Mouse (Mus musculus): ENCODE results near the gene Ksr1.
A peak's percentile ranks its signal among the peaks of the same experiment; 100 is the strongest.

Gene Ksr1

DNA sequence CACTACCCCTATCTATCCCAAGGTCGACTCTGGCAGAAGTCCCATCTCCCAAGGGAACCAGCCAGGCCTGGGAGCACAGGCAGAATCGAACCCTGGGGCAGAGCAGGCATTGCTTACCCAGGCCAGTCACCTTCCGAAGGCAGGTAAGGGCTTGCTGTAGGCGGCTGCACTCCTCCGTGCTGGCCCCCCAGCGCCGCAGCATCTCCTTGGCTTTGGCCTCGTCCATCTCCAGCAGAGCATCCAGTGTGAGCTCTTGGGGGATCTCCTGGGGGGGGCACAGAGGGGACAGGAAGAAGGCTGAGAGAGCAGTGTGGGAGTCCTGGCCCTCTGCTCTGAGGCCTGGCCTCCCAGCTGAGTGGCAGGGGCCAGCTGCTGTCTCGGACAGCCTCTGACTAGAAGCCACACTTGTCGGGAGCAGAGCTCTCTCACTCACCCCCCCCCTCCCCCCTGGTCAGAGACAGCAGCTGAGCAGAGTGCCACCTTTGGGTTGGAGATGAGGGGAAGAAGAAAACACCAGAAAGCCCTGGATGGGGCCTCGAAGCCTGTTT is 99.0 kb downstream of the Ksr1 start:
- no peak for DNase-seq (ENCODE audit: low read depth in 1 of 2, low spot score in 2 of 2)

- no peak for DNase-seq (ENCODE audit: low read depth in 1 of 2, low spot score in 2 of 2)
Measured at GRCm38 (mm10) chr11:79046561-79047155, 99.5 kb downstream of the Ksr1 start.

- no peak for DNase-seq (ENCODE audit: low read depth in 1 of 2, low spot score in 2 of 2)
Measured at GRCm38 (mm10) chr11:79045231-79045630, 101.0 kb downstream of the Ksr1 start.

GRCm38 (mm10) chr11:79044798-79045197 is 101.4 kb downstream of the Ksr1 start:
- no peak for DNase-seq (ENCODE audit: low read depth in 1 of 2, low spot score in 2 of 2)

GRCm38 (mm10) chr11:79041908-79042430 is 104.2 kb downstream of the Ksr1 start:
- no peak for DNase-seq (ENCODE audit: low read depth in 1 of 2, low spot score in 2 of 2)

- no peak for DNase-seq (ENCODE audit: low read depth in 1 of 2, low spot score in 2 of 2)
Measured at GRCm38 (mm10) chr11:79039488-79039887, 106.7 kb downstream of the Ksr1 start.

GRCm38 (mm10) chr11:79037555-79037954 is 108.7 kb downstream of the Ksr1 start:
- DNase-seq (ENCODE audit: low read depth in 1 of 2, low spot score in 2 of 2) = no peak

- DNase-seq (ENCODE audit: low read depth in 1 of 2, low spot score in 2 of 2) = no peak
Measured at GRCm38 (mm10) chr11:79036324-79036723, 109.9 kb downstream of the Ksr1 start.

DNA sequence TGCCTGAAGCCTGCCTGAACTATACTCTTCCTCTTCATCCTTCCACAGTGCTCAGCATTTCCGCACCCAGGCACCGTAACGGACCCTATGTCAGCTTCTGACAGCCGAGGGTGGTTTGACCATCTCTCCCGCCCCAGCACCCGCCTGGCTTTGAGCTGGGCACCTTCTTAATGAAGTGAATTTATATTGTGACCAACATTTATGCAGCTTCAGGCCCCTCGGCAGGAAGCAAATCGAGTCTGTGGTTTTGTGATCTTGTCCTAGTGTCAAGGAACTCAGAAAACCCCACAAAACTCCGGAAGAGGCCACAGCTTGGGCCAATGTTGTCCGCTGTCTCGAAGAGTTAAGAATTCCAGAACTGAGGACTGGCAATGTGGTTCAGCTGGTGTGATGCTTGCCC is 112.6 kb downstream of the Ksr1 start:
- no peak for DNase-seq (ENCODE audit: low read depth in 1 of 2, low spot score in 2 of 2)

DNA sequence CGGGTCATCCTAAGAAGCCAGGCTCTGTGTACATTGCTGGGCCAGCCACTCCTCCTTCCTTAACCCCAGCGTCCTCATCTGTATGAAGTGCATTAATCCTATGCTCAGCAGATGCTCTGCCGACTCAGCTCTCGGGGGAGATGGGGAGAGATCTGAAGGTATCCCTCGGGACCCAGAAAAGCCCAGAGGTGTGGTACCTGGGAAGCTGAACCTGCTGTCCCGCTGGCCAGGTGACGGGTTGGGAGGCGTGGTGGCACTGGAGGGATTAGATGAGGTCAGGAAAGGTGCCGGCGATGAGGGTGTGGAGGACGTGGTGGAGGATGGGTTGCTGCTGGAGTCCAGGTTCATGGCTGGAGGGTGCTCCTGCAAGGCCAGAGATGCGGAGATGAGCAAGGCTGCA is 113.2 kb downstream of the Ksr1 start:
- DNase-seq (ENCODE audit: low read depth in 1 of 2, low spot score in 2 of 2) = no peak

DNA sequence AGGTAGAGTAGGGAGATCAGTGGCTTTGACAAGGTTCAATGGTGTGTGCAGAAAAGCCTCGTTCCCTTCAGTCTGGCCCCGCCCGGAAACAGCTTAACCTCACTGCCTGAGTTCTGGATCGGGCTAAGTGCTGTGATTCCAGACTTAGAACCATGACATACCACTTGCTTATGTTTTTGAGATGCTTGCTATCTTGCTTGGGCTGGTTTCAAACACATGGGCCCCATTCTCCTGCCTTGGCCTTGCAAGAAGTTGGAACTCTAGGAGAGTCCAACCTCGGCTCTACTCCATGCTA is 114.8 kb downstream of the Ksr1 start:
- no peak for DNase-seq (ENCODE audit: low read depth in 1 of 2, low spot score in 2 of 2)

DNA sequence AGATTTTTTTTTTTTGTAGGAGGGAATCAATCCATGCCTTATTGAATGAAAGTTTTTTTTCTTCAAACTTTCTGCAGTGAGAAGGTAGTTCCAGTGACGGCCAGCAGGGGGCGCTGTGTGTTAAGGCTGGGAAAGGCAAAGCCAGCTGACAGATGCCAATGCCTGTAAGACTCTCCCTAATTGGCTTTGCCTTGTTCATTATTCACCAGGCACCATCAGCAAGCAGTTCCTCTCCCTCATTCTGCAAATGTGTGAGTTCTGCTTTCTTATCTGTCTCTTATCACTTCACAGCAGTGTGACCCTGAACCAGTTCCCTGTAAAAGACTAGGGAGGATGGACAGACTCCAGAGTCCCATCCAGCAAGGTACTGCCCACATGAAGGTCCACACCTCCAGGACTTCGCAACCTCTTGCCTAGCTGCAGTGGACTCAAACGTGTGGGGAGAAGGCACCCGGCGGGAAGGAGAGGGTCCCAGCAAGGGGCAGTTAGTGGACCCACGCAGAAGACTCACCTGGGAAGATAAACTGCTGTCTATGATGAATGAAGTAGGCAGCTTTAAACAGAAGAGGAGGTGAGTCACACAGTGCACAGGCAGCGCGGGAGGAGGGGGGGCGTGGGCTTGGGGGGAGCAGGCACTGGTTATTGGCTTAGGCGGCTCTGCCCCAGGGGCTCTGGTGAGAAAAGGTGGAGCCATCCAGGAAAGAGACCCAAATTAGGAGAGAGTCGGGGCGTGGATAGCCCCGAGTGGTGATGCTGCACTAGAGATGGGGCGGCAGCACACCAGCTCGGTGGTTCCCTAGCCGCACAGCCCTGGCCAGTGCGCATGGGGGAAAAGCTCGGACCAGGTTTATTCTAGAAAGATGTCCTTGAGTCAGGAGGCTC is 115.4 kb downstream of the Ksr1 start:
- peak; percentile 36 to 71 for DNase-seq (ENCODE audit: low read depth in 1 of 2, low spot score in 2 of 2)

GRCm38 (mm10) chr11:79023751-79024150 is 122.5 kb downstream of the Ksr1 start:
- no peak for DNase-seq (ENCODE audit: low read depth in 1 of 2, low spot score in 2 of 2)

DNA sequence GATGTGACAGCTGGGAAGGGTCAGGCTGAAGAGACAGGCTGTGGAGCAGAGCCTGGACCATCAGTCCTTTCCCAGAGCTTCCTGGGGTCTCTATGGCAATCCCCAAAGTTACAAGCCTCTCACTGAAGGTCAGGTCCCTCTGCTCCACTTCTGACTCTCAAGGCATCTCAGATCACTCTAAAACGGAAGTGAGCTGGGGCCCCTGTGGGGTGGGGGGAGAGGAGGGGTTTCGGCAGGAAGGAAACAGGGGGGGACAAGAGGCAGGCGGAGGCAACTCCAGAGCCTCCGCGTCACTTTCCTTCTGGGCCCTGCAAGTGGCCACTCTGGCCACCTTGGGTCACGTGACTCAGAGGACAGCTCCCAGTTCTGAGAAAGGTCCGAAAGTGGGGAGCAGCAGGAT is 122.9 kb downstream of the Ksr1 start:
- no peak for DNase-seq (ENCODE audit: low read depth in 1 of 2, low spot score in 2 of 2)

DNA sequence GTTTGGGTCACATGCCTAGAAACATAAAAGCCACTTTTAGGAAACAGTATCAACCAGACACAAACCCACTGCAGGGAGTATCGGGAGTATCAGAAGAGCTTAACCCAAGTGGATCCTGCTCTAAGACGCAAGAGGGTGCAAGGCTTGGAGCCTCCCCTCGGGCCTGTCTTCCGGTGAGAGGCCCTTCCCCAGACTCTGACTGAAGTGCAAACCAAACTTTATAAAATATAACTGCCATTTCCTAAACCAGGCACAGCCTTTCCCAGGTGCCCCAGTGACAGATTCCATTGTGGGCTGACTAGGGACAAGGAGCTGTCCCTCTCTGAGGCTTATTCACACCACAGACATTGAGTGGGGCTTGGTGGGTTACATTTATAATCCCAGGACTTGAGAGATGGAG is 123.4 kb downstream of the Ksr1 start:
- DNase-seq (ENCODE audit: low read depth in 1 of 2, low spot score in 2 of 2) = no peak

DNA sequence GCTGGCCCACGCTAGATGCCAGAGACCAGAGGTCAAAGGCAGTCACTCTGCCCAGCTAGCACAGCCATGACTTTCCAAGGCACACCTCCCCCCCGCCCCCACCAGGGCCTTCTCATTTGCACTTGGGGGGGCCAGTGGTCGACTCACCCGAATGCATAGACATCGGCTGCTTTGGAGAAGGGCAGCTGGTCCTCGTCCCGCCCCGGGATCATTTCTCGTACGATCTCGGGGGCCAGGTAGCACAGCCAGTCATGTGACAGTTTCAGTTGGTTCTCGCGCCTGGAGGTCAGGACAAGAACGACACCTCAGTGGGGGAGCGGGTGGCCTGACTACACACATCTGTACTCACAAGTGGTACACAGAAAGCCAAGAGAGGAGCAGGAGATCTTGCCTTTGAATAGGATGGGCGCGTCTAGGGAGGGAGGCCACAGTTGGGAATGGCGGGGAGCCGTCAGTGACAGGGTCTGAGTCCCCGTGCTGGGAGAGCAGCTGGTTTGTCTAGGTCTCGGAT is 125.6 kb downstream of the Ksr1 start:
- no peak for DNase-seq (ENCODE audit: low read depth in 1 of 2, low spot score in 2 of 2)

DNA sequence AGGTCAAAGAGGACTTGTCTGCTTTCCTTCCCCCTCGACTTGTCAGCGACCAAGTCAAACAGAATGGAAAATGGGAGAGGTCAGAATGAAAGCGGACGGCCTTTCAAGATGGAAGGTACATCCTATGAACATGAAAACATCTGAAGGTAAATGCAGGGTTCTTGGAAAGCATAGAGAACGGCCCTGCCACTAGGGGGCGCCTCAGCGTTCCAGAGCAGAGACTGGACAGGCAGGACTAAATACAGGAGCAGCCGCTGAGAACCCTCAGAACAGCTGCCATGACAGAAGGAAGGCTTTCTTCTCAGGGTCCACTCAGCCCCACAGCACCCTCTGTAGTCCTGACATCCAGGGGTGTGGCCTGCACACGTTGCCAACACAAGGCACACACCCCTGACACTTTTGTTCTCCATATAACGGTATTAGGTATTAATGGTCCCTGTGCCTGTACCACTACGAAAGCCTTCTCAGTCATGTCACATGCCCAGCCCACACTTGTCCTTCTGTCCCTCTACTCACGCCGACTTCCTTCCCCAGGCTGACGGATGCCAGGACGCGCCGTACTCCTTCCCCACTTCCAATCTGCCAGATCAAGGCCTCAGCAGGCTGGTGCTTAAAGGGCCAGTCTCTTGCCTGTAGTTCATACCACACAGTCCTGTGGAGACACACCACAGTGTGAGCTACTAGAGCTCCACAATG is 126.2 kb downstream of the Ksr1 start:
- DNase-seq (ENCODE audit: low read depth in 1 of 2, low spot score in 2 of 2) = peak in 1 of 2 experiments; percentile 20

- DNase-seq (ENCODE audit: low read depth in 1 of 2, low spot score in 2 of 2) = peak; percentile 28 to 67
Measured at GRCm38 (mm10) chr11:79018954-79019704, 127.1 kb downstream of the Ksr1 start.

- DNase-seq (ENCODE audit: low read depth in 1 of 2, low spot score in 2 of 2) = peak; percentile 23 to 56
Measured at GRCm38 (mm10) chr11:79017161-79017606, 129.0 kb downstream of the Ksr1 start.

- no peak for DNase-seq (ENCODE audit: low read depth in 1 of 2, low spot score in 2 of 2)
Measured at GRCm38 (mm10) chr11:79016236-79016635, 130.0 kb downstream of the Ksr1 start.

Measured in monocyte, adult 2 months (primary cell).